Mouse (Mus musculus): ENCODE data around the gene Rfx2.

GRCm38 (mm10) chr17:56831111-56831816 is 451 bp upstream of the Rfx2 start:
- no peak for TF ChIP-seq POLR2A (IDR thresholded peaks at IDR 0.05; ENCODE audit: low read depth, low read length)
- peak; percentile 20; the same call in 1 of the 2 replicates for TF ChIP-seq CTCF (IDR thresholded peaks at IDR 0.05; ENCODE audit: borderline replicate concordance, insufficient read depth, low read length)
